Mouse (Mus musculus): Measurements from ENCODE around the gene Wdr4.

The Wdr4 gene

DNA sequence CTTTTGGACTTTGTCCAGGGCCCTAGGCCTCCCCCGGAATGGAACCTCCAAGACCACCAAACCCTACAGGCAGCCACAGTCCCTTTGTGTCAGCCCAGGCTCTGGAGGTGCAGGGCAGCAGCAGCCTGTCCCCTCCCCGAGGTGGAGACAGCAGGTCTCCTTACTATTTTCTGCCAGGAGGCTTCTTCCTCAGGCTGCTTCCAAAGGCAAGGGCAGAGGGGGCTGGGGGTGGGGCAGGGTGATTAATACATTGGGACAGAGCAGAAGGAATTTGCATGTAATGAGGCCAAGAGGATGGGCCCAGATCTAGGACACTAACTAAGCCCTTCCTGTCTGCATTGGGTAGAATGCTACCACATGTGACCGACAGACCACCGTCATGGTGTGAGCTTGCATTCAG lies 59.4 kb downstream of the Wdr4 start:
- in situ Hi-C loops (cut with MboI; ENCODE audit: low pct_unique_long_range_greater_than_20kb in 1 of 2, low sequenced_read_pairs in 2 of 2, unreplicated experiment in 1 of 2) = loop anchor here in 1 of 2 experiments (25.0 kb wide), 1 partner anchor 98 kb away; no protein-coding TSS in a partner anchor

DNA sequence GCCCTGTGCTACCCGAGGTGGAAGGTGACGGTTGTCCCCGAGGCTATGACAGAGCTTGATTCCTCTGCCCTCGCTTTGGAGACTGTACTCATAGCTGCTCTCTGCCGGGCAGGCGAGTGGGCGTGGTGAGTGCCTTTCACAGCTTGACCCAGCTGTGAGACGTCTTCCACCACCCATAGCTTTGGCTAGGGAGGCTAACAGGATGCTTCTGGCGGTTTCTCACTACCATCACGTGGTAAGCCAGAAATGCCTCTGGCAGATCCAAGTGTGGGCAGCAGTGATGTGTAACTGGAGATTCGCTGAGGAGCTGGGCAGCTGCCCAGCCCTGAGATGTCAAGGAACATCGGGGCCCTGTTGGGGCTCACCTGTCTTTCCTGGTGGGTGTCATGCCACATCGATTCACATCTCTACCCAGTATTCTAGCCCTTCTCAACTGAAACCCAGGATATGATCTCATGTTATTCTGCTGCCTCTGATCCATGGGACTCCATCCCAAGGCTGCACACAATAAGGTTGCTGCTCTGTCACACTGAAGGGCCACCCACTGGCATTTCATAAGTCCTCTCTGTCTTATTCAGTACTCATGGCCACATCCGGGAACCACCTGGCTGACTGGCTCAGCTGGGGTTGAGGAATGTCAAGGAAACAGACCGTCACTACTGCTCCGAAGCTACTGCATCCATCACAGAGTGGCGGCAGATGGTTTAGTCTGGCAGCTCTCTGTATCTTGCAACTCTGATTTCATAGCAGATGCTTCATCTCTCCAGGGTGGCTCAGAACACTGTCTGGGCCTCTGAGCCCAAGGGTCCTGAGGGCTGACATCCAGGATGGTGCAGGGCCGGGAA lies 62.8 kb downstream of the Wdr4 start:
- in situ Hi-C loops (cut with MboI; ENCODE audit: low pct_unique_long_range_greater_than_20kb in 1 of 2, low sequenced_read_pairs in 2 of 2, unreplicated experiment in 1 of 2) = loop anchor here in 1 of 2 experiments (25.0 kb wide), 1 partner anchor 95 kb away; no protein-coding TSS in a partner anchor

DNA sequence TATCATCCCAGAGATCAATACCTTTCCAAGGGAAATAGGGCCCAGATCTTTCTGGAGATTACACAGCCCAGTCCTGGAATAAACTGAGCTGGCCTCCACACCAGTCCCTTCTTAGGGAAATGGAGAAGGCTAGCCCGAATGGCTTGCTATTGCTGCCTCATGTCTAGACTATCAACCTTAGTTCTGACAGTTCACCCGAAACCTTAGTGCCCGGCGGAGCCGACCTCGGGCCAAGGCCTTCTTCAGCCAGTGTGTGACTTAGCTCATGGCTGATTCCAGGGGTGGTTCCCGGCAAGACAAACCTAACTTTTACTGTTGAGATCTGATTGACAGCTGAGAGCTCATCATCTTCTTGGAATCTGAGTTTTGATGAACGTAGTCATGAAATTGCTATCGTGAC lies 65.7 kb downstream of the Wdr4 start:
- in situ Hi-C loops (cut with MboI; ENCODE audit: low pct_unique_long_range_greater_than_20kb in 1 of 2, low sequenced_read_pairs in 2 of 2, unreplicated experiment in 1 of 2) = loop anchor here in 1 of 2 experiments (25.0 kb wide), 1 partner anchor 92 kb away; no protein-coding TSS in a partner anchor

DNA sequence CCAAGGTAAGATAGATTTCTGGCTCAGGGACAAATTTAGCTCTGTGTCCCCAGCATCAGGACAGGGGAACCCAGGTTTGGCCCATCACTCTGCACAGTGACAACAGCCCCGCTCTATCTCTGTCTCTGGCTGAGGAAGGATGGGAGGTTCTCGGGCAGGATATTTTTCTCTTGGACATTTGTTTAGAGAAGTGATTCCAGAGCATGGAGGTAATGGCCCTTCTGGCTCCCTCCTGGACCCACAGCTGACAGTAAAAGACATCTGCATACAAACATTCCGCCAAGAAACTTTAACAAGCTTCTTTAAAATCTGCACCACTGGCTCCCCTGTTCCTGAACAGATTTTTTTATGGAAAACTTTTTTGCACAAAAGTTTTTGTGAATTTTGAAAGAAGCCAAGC lies 66.3 kb downstream of the Wdr4 start:
- in situ Hi-C loops (cut with MboI; ENCODE audit: low pct_unique_long_range_greater_than_20kb in 1 of 2, low sequenced_read_pairs in 2 of 2, unreplicated experiment in 1 of 2) = loop anchor here in 1 of 2 experiments (25.0 kb wide), 1 partner anchor 91 kb away; no protein-coding TSS in a partner anchor

DNA sequence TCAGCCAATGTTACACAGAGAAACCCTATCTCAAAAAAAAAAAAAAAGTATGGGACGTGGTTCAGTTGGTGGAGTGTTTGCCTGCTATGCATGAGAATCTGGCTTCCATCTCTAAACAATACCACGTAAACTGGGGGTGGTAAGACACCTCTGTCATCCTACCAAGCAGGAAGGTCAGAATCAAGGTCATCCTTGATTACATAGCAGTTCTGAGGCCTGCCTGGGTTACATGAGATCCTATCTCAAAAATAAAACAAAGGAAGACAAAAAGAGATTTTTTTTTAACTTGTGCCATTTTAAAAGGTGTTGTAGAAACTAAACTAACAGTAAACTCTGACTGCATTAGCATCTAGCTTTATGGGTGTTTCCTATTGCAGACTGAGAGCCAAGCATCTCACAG lies 67.0 kb downstream of the Wdr4 start:
- in situ Hi-C loops (cut with MboI; ENCODE audit: low pct_unique_long_range_greater_than_20kb in 1 of 2, low sequenced_read_pairs in 2 of 2, unreplicated experiment in 1 of 2) = loop anchor here in 1 of 2 experiments (25.0 kb wide), 1 partner anchor 91 kb away; no protein-coding TSS in a partner anchor

DNA sequence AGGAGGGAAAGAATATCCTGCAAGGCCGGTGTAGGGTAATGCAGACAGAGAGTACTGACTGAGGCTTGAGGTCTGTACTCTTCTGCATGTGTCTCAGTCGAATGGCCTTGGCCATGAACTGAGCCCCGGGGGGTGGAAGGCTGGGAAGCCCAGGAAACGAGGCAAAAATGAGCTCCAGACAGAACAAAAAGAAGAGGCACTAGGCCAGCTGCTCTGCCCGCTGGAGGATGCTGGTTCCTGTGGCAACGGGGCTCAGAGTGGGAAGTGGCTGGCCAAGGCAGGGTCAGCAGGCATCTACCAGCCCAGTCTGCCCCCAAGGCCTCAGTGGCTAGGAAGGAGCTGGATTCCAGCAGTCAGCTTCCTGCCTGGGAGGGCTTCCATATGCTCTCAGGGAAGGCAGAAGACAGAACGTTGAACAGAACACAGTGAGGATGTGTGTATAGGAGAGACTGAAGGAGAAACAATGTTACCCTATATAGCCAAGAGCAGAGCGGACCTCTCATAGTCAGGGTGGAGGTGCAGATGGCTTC lies 68.5 kb downstream of the Wdr4 start:
- in situ Hi-C loops (cut with MboI; ENCODE audit: low pct_unique_long_range_greater_than_20kb in 1 of 2, low sequenced_read_pairs in 2 of 2, unreplicated experiment in 1 of 2) = loop anchor here in 1 of 2 experiments (25.0 kb wide), 1 partner anchor 89 kb away; no protein-coding TSS in a partner anchor

DNA sequence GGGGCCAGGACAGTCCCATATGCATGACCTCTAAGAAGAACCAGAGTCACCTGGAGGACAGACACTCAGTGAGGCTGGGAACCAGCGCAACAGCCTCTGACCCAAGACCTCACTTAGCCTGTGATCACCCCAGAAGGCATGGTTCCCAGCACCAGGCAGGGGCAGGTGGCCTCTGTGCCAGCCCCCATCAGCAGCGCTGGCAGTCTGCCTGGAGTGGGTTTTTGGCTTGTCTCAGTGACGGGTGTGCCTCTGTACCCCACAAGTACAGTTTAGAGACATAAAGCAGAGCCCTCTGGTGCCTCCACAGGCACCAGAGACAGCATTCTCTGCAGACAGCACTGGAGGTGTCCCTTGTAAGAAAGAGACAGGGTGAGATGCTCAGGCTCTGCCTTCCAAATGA lies 69.6 kb downstream of the Wdr4 start:
- in situ Hi-C loops (cut with MboI; ENCODE audit: low pct_unique_long_range_greater_than_20kb in 1 of 2, low sequenced_read_pairs in 2 of 2, unreplicated experiment in 1 of 2) = loop anchor here in 1 of 2 experiments (25.0 kb wide), 1 partner anchor 88 kb away; no protein-coding TSS in a partner anchor

DNA sequence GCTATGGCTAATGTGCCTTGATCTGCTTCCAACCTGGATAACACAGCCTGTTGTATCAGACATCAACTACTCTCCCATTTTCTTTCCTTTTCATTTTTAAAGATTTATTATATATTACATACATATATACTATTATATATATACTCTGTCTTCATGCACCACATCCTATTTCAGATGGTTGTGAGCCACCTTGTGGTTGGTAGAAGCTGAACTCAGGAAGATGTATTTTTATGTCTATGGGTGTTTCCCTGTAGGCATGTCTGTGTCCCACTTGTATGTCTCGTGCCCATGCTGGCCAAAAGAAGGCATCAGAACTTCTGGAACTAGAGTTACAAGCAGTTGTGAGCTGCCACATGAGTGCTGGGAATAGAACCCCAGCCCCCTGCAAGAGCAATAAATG lies 71.3 kb downstream of the Wdr4 start:
- in situ Hi-C loops (cut with MboI; ENCODE audit: low pct_unique_long_range_greater_than_20kb in 1 of 2, low sequenced_read_pairs in 2 of 2, unreplicated experiment in 1 of 2) = no loop called here

DNA sequence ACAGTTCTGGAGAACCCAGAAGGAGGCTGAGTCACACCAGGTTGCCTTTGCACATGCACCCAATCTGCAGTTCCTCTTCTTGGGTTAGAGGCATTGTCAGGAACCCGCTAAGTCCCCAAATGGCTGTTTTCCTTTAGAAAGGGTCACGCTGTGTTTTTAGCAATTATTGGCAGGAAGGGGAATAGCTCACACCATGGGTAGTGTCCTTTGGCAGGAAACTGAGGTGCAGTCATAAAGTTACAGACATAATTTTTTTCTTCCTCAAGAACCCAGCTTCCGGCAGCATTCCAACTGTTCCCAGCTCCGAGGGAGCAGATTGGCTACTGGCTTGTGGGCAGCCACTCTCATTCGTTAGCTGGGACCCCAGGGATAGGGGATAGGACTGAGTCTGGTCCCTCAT lies 72.0 kb downstream of the Wdr4 start:
- in situ Hi-C loops (cut with MboI; ENCODE audit: low pct_unique_long_range_greater_than_20kb in 1 of 2, low sequenced_read_pairs in 2 of 2, unreplicated experiment in 1 of 2) = no loop called here

DNA sequence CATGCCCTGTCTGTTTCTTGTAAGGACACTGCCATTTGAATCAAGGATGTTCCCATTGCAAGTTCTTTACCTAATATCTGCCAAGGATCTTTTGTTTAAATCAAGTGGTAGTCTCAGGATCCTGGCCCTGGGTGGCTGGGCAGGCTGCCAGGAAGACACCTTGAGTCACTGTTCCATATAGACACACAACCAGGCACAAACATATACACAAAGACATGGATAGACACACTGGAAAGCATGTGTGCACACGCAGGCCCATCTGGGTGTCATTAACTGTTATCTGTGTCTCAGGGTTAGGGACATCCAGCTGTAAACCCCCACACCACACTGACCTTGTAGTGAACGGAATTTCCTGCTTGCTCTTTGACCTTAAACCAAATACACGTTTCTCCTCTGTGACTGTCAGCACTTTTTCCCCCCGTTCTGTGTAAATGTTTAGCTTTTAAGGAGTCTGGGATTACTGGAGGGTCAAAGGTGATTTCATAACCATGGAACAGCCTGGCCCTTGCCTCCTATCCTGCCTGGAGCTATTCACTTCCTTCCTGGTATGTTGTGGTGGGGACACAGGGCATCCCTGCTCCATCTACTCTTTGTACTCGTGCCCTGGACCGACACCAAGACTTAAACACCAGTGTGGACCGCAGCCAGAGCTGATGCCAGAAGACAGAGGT lies 74.6 kb downstream of the Wdr4 start:
- in situ Hi-C loops (cut with MboI; ENCODE audit: low pct_unique_long_range_greater_than_20kb in 1 of 2, low sequenced_read_pairs in 2 of 2, unreplicated experiment in 1 of 2) = no loop called here
